Mouse (Mus musculus) yolk sac, embryonic 10.5 days (tissue): ENCODE measurements at regions not wholly inside any gene's neighbourhood (a gene's known extent, or its start where the extent isn't known, plus 50 kb on each side); places are given as distances from the start of the nearest gene placed in this dataset.
"Not testable (repeated sequence)": the region's sequence is repeated elsewhere in the genome, so short reads cannot be mapped to it uniquely, and the experiment has no call there.

Experiments used
- DNase-seq: peaks from one replicate; pipeline ENCODE4 v3.0.0-alpha.2; 2017; ENCODE audit warnings: low spot score

DNA sequence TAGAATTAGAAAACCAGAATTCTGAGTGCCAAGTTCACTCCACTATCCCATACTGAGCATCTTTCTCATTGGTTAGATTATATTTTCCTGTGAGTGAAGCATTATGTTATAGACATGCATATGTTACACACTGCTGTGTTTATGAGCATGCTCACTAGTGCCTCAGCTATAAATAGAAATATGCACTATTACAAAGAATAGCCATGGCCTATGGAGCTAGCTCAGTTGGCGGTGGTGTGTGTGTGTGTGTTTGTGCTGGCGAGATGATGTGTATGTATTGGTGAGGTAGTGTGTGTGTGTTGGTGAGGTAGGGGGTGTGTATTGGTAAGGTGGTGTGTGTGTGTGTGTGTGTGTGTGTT is 106.2 kb downstream of the Sec31a start:
- no peak for DNase-seq

DNA sequence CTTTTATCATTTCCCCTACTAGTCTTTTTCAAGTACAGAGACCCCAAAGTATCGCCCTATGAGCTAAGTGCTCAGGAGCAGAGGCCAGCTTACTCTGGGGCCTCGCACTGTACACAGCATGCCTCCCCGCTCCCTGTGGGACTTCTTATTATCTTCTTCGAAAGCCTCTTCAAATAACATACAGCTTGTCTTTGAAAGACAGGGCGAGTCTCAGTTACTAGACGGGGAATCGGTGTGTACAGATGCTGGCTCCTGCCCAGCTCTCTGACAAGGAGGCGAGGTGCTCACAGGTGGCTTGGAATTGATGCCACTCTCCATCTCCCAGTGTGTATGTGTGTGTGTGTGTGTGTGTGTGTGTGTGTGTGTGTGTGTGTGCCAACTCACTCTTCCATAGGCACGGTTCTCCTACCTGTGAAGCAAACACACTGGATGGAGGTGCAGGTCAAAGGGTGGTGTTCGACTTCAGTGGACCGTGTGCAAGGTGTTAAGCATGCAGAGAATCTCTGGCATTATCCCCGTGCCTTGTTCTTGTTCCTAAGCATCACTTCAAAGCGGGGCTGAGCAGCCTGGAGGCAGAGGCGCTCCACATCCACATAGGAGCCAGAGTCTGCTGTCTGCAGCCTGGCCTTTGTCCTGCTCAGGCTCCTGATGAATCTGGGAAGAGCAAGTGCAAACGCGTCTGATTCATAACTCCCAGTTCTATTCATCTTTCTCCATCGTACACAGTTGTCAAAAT is 106.8 kb downstream of the Sec31a start:
- DNase-seq = no peak

GRCm38 (mm10) chr5:100304403-100304802 is 111.6 kb downstream of the Sec31a start:
- no peak for DNase-seq

DNA sequence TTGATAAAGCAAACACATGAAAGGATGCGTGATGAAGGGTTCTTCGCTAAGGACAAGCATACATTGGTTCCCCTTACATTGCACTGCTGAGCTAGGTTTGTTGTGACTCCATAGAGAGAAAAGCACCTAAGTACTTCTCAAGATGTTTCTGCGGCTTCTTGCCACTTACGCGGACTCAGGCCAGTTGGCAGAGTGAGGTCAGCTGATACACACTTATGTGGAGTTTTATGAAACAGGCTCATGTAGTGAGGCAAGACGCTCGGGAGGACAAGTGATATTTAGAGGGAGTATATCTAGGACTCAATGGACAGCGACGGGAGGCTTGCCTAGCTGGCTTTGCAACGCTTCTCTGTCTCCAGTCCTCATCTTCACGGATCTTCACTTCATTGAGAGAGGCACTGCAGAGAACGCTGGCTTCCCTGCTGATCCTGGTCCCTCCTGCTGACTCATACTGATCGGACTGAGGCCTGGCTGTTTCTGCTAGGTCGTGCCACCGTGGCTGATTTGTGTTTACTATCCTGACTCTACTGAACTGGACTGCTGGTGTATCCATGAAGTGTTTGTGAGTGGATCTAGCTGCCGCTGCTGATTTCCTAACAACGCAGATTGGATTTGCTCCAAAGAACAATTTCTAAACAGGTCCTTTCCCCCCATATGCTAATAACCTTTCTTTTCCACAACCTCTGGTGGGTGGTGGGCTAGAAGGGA is 113.8 kb downstream of the Sec31a start:
- no peak for DNase-seq

GRCm38 (mm10) chr5:100299141-100299540 is 116.9 kb downstream of the Sec31a start:
- no peak for DNase-seq

DNA sequence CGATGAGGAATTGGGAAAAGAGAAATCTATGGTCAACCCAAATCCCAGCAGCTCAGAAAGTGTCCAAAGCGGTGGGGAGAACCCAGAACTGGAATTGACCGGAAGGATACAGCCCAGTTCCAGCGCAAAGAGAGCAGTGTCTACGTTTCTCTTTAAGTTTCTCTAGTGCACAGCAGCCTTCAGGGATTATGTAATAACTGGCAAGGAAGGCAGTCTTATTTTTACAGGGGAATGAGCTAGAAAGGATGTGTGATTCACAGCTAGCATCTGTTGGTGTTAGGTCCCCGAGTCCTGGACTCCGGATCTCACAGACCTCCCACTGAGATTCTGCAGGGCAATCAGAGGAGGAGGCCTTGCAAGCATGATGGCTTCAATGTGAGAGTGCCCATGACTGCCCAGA is 121.8 kb downstream of the Sec31a start:
- DNase-seq = no peak

DNA sequence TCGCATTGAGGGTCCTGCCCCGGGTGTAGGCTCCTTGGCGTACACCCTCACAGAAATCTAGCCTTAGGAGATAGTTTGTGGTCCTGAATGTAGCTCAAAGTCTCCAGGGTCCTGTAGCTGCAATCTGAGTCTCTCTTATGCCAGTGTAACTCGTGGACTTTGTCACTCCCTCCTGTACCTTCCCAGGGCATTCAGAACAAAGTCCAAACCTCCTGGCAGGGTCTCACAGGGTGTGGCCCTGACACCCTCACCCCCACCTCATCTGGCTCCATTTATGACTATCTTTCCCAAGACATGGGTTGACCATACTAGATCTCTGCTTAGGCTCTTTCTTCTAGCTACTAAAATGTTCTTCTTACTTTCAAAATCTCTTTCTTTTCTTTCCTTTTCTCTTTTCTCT is 120.6 kb upstream of the Tmem150c start:
- DNase-seq = no peak

DNA sequence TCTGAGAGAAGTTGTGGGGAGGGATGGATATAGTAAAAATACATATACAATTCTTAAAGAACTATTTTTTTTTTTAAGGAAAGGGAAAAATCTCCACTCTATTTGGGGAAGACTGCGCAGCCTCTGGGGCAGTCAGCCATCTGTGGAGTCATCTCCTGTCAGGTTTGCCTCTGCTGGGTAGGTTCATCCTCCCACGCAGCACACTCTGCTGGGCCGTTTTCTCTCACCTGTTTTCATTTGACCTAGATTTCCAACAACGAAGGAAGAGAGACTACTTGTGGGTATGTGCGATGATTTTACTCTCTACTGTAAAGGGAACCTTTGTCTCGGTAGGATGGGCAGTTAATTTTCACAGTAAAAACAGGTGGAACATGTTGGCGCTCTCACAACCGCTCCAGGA is 119.9 kb upstream of the Tmem150c start:
- no peak for DNase-seq

DNA sequence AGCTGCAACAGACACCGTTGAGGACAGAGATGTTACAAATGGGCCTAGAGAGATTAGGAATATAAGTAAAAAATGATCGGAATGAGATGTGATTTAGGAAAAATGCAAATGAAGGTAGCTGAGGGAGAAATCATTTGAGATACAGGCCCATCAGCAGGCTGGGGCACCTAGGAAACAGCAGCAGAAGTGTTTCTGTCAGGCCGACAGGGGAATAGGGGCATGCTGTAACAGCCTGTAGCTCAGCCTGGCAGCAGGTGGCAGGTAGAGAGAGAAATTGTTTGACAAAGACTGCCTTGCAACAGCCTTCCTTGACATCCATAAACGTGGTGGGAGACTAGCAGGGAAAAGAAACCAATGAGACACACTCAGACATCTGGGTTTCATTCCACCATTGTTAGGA is 115.1 kb upstream of the Tmem150c start:
- no peak for DNase-seq

DNA sequence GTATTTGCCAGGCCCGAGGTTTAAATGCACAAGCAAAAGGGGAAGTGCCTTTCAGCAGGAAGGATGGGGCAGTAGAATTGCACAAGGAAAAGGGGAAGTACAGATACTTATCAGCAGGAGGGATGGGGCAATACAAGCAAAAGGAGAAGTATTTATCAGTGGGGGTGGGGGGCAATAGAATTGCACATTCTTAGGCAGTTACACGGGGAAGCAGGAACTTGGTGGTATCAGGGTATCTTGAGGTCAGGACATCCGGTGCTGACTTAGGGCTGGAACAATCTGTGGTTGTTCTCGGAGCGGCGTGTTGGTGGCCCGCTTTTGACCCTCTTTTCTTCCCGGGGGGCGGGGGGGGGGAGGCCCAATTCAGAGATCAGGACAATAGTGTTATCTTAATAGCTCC is 112.4 kb upstream of the Tmem150c start:
- DNase-seq = not testable (repeated sequence)

DNA sequence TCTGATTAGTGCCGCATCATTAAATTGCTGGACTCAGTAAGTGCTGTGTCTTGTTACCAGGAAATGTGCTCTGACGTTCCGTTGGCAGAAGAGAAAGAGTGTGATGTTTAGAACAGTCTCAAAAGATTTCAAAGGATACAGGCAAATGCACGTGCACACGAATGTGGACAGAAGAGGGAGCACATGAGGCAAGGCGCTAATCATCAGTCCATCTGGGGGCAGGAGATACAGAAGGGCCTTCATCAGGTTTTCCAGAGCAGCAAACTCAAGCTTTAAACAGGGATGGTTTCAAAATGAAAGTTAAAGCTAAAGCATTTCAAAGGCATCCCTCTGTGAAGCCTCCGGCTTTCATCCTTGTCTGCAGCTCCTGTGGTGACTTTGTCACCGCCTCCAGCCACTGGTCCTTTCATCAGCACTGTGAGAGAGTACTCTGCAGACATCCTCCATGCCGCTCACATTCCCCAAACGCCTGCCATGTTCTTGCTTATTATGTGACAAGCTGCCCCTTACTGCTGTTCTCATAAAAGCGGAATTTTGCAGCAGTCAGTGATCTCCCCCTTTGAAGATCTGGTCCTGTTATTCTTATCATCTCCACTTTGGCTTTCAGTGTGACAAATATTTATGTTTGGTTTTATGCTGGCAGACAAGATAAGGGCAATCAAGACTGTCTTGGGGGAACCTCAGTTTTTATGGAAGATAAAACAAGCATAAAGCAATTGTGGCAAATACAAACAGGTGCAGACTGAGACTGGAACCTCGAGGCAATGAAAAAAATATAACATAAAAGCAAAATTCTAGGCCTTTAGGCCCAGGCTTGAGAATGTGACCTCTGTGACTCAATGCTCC is 111.5 kb upstream of the Tmem150c start:
- DNase-seq = no peak

DNA sequence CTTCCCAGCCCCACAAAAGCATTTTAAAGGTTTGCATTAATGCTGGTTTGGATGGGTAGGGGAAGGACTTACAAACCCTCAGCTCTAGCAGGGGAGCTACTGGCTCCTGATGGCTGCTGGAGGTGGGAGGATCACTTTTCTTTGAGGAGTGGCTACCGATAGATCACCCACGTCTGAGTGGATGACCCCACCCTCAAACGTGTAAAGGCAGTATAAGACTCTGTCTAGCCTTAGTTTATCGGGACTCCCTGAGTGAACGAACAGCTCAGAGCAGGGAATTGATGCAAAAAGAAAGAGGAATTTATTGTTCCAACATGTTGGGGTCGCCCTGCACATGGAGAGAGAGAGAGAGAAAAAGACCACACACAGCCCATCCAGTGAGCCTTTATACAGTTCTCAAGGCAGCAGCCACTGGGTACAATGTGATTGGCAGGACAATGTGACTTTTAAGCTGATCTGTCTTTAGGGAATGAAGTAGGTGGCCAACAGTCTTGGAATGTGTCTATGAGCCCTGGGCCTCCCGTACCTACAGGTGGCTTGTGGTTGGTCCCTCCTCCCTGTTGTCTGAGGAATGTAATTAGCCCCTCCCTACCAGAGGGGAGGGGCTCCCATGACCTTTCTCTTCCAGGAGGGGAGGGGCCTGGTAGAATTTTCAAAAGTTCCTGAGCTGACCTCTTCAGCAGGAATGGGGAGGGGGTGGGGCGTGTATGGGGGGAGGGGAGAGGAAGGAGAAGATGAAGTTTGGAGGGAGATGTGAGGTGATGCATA is 108.7 kb upstream of the Tmem150c start:
- DNase-seq = no peak

DNA sequence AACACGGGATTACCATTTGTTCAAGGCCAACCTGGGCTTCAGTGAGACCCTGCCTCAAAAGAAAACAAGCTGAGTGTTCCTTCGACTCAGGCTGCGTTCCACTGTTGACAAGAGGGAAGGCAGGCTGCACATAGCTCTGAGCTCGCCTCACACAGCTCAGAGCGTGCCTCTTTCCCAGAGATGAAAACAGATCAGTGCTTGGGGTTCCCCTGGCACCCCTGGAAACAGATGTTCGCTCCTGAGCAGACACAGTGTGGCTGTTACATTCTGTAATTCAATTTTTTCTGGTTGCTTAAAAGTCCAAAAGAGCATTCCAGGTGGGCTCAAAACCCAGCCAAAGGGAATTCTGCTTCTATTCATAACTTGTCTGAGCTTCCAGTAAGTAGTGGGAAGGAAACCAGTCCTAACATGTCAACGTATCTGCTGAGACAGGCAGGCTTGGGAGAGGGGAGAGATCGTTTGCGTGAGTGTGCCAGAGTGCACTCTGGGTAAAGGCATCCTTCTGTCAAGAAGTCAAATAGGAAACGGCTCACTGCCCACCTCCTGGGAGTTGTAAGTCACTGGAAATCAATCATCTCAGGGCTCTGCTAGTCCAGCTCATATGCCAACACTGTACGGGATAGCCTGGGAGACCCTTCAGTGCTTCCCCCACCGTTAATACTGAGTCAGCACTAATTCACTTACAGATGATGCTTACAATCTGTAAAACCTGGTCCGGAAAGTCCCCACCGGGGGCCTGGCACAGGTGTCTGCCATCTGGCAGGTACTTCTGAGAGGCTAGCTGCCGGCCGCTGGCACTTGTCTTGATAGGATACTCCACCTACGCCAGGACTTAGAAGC is 107.3 kb upstream of the Tmem150c start:
- DNase-seq = no peak

DNA sequence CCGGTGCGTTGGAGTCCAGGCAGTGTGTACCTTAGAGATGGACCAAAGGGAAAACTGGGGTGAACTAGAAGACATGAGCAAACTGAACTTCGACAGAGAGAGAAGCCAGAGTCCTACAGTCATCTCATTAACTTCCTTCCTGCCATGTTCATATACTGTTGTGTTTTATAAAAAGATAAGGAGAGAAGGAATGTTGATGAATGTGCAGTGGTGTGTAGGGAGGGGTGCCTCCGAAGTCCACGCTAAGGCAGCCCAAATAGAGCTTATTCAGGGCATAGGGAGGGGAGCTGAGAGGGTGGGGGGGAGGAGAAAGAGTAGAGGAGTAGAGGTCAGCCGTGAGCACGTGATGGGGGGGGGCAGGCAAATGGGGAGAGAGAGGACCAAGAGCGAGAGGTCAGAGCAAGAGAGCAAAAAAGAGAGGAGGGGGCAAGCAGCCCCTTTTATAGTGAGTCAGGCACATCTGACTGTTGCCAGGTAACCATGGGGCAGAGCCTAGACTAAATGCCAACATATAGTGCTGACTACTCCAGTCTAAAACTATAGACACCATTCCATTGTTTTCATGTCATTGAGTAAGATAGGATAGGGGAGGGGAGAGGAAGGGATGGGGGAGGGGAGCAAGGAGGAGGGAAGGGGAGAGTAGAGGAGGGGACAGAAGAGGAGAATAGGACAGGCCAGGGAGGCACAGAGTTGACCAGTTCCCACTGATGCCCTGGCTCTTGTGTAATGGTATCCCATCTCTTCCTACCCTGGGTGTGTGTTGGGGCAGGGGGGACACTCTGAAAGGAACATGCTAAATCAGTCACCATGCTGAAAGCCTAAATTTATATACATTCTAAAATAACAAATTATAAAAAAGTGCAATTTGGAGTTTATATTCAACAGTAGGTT is 100.4 kb upstream of the Tmem150c start:
- DNase-seq = no peak

DNA sequence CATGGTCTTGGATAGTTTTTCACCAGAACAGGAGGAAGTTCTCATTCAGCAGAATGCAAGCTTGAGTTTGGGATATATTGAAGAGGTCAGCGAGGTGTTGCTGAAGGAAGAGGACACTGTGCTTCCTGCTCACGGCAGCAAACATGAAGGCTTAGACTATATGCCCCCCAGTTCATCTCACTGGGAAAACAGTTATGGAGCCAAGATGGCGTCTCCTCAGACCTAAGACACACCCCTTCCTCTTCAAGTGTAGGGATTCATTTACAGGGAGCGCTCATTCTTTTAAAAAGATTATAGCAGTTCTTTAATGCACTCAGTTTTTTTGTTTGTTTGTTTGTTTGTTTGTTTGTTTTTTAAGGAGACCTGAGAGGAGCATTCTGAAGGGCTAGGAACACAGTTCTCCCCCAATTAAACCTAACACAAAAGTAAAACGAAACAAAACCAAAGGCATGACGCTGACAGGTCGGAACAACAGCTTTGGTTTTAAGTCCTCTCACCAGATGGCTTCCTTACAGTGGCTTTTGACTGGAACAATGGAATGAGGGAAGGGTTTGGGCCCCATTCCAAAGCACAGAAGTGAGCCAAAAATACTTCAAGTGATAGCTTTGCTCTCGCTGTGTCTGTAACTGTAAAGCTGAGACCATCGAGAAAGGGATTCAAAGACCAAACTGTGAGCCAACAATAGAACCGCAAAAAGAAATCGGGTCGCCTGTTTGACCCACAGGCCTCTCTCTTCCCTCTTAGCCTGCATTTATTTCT is 99.5 kb upstream of the Tmem150c start:
- no peak for DNase-seq

- DNase-seq = no peak
Observed at GRCm38 (mm10) chr5:100255276-100255675, 95.7 kb upstream of the Tmem150c start.

GRCm38 (mm10) chr5:100252036-100252435 is 92.4 kb upstream of the Tmem150c start:
- DNase-seq = no peak

DNA sequence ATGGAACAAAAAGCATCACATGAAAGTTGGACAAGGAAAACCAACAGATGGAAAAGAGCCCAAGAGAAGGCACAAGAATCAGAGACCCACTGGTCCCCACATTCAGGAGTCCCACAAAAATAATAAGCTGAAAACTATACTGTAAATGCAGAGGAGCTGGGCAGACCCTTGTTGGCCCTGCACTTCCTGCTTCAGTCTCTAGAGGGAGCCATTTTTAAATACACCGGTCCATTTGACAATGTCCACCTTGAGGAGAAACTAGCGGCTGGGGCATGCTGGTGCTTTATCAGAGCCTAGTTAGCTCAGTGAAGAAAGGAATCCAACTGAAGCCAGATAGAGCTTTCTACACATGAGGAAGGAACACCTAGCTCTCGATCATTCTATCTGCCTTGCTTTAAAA is 90.1 kb upstream of the Tmem150c start:
- DNase-seq = no peak

- DNase-seq = no peak
Observed at GRCm38 (mm10) chr5:100248611-100249010, 89.0 kb upstream of the Tmem150c start.
